Mouse (Mus musculus) ES-E14 (cell line): ENCODE results near the gene Ak6.

Experiments
- HCFC1 ChIP-seq: IDR thresholded peaks from 2 replicates; pipeline ENCODE4 v1.6.1; 2012; ENCODE audit warnings: low read length, inconsistent platforms, borderline replicate concordance; ENCODE audit not compliant: insufficient read depth
- ZC3H11A ChIP-seq: IDR thresholded peaks from 2 replicates; pipeline ENCODE4 v1.6.1; 2012; ENCODE audit warnings: low read depth, mild to moderate bottlenecking, inconsistent platforms, low read length, borderline replicate concordance

DNA sequence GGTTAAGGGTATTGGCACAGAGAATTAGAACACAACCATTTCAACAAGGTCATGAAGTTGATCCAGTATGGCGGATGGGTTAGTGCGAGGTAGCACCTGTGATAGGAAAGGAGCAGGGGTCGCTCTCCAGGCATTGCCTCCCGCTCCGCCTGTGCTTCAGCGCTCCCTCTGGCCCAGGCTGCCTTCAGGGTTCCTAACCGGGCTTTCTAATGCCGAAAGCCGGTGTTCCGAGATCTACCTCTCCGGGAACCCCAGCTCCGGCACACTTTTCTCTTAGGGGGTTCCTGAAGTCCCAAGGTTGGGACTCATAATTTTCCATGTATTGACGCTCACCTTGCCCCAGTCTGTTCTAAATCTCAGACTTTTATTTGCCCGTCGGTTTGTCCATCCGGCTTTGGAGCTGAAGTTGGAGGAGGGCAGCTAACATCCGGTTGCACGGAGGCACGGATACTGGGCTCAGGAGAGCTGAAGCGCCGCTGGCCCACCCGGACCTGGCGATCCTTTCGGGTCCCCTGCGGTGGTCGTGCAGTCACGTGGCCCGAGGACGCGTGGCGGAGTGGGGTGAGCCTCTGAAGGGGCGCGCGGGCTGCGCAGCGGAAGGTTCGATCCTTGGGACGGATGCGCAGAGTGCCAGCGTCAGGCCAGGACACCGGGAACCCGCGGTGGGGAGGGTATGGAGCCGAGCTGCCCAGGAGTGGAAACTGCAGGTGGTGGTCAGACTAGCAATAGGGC lies 18.7 kb downstream of the Ak6 start, which contains the start of gene Ccdc125:
- no peak for TF ChIP-seq HCFC1
- no peak for TF ChIP-seq ZC3H11A
